Mouse (Mus musculus): ENCODE data around the gene Tom1.

- TF ChIP-seq CTCF (IDR thresholded peaks at IDR 0.05; ENCODE audit: low read depth) (no peak), EP300 (IDR thresholded peaks at IDR 0.05; ENCODE audit: low read depth) (no peak)
These were observed 3.0 kb upstream of the Tom1 start for GRCm38 (mm10) chr8:75030453-75031024.

Data from liver, postnatal 0 days (tissue).